Mouse (Mus musculus): Measurements from ENCODE around the gene Ms4a1. TPM values are rescaled to one million over a fixed set of nuclear protein-coding genes. Genes with fewer than 3 reads are reported as not detected.
"Not testable (repeated sequence)": the region's sequence is repeated elsewhere in the genome, so short reads cannot be mapped to it uniquely, and the experiment has no call there.

Gene Ms4a1
- under 1 TPM; 0.47 to 0.76 TPM for total RNA-seq (2021)

DNA sequence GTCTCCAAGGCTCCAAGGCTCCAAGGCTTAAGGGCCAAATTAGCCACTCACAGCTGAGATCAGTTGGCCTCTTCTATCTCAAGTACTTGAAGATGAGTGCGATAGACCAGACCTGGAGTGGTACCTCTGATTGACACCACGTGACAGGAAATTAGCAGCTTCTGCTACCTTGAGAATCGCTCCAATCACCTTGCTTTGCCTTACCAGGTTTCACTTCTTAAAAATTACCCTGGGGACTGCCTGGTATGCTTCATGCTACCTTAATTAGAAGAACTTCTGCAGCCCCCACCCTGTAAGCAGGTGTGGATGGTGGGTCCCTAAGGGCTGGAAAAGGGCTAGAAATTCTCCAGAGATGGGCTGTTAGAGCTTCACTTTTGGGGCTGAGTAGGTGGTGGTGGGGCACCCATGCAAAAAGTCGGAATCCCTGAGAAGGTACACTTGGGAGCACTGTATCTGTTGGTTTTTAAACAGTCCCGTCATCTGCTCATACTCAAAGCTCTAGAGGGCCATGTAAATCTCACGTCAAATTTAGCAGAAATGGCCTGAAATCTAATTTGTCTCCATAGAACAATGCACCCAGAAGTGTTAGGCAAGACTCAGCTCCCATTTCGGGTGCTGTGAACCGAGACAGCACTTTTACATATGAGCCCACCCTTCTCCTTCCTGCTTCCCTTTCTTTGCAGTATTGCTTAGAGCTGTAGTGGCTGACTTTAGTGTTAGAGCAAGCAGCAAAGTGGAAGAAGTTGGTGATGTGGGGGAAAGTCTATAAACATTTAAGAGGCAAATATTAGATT lies at the start of gene Ms4a1:
Ms4a1 (minus strand) TSS at position 190 of the 794 bp plus-strand sequence.
- DNase-seq = no peak
- intact Hi-C loops (cut with DNase I) = no loop called here

DNA sequence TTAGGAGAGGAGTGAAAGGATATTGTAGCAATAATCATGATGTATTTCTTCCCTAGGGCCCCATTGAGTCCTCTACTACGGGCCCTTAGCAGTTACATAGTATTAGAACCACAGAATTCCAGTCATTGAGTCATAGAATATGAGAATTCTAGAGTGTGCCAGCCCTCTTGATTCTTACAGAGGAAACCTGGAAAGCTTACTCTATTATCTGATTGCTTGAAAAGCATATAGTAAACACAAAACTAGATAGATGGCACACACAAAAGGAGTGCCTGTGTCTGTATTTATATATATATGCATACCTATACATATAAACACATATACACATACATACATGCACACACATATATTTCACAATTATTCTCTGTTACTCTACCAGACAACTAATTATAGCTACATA lies 48.3 kb upstream of the Ms4a1 start, which contains the start of gene Ms4a14:
Ms4a14 (minus strand) TSS at position 101 of the 400 bp plus-strand sequence.
- DNase-seq = no peak
- intact Hi-C loops (cut with DNase I) = no loop called here

DNA sequence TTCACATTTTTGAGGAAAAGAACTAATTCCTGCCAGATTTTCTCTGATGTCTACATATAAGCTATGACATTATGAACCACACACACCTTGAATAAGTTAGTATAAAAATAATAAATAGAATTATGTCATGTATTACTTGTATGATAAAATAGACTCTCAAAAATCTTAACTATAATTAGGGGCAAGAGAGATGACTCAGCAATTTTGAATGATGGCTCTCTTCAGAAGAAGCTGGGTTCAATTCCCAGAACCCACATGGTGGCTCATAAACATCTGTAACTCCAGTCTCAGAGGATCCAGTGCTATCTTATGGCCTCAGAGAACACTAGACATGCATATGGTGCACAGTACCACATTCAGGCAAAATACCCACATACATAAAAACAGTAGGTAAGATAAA lies 42.8 kb upstream of the Ms4a1 start:
- intact Hi-C loops (cut with DNase I) = no loop called here
- DNase-seq = no peak

DNA sequence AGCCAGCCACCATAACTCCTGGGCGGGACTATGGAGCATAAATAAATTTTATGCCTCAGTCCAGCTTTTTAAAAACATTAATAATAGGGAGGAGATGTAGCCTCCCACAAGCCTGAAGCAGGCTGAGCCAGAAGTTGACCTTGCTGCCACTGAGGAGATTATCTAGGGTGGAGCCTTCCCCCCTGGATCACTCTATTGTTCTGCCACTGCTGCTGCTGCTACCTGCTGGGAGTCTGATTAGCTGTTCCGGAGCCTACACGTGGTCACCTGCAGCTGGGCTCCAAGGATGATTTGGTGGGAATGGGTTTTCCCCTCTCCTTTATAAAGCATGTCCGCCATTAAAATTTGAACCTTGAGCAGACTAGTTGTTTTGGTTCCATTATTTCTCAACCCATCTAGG lies 33.5 kb upstream of the Ms4a1 start:
- not testable (repeated sequence) for DNase-seq

DNA sequence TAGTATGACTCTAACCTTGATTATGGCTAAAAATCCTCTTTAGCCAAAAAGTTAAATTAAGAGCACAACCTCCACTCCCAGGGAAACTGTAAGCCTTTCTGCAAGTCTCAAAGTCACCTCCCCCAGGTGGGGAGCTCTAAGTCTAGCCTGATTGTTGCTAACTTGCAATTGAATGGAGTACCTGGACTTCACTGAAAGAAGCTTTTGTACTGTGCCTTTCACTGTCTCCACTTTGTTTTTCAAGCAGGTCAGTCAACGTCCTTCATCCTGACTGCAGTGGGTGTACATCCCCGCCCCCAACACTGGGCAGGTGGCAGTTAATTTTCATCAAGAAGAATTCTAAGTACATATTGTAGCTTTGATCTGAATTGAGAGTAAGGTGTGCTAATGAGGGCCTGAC lies 32.9 kb upstream of the Ms4a1 start:
- intact Hi-C loops (cut with DNase I) = no loop called here
- DNase-seq = no peak

More for the DNA sequence above, 33.5 kb upstream of the Ms4a1 start:
- intact Hi-C loops (cut with DNase I) = not testable (repeated sequence)

DNA sequence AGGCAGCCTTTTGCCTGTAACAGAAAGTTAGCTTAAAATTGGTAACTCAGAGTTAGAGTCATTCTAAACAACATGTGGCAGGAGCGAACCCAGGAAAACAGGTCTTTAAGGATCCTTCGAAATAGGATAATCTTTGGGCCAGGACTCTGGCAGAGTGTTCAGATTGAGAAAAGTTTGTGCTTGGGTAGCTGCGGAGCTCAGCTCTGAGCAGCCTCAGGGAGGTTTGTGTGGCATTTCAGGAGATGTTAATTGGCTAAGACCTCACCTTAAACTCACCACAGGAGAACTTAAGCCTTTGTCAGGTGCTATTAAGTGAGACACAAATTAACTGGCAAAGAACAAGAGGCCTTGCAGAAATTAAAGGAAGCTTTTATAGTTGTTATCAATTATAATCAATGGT lies 27.6 kb upstream of the Ms4a1 start:
- DNase-seq; intact Hi-C loops (cut with DNase I): not testable (repeated sequence)

DNA sequence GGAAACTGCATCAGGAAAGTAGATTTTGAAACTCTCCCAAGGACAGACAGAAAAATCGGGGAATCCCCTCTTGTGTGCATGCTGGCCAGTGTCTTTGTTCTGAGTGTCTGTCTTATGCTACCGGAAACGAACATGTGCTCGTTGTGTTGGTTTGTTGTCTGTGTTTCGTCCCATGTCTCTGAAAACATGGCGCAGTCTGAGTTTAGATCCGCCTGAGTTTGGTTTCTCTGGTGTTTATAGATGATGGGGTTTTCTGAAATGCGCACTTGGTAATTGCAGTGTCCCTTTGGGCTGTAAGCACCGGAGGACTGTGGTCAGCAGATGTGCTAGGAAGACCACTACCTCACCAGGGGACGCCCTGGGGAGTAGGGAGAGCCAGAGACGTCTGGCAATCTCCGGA lies 26.9 kb upstream of the Ms4a1 start:
- DNase-seq = peak; percentile 9 to 26
- intact Hi-C loops (cut with DNase I) = no loop called here

DNA sequence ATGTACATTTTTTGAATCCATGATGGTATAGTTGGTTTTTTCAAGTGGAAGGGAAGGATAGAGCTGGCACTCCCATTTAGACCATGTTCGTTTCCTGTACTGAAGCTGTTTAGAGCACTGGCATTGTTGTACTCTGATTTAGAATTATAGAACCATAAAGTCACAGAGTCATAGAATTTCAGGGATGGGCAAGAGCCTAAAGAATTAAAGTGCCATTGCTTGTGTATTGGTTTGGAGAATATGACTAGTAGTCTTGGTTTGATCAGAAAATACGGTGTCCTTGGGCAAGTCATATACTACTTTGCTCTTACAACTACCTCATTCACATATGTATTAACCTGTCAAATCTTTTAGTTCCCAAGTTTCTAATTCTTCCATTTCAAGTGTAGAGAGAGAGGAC lies 17.7 kb upstream of the Ms4a1 start, which contains the start of gene Ms4a5:
Ms4a5 (minus strand) TSS at position 101 of the 400 bp plus-strand sequence.
- DNase-seq = no peak
- intact Hi-C loops (cut with DNase I) = no loop called here

DNA sequence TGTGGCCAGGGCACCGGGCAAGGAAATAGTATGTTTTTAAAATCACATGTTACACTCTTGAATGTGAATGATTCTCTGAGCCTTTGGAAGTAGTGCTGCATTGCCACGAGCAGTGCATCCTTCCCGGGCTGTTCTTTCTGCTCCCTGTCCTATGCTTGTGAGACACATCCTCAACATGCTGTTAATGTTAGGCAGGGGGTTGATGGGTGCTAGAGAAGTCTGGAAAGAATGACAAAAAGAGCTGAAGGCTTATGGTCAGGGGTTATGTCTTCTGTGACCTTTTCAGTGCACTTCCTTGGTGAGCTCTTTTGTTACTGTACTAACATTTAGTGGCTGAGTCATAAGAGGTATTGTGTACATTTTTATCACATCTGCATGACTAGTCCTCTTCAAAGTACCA lies 14.2 kb upstream of the Ms4a1 start:
- intact Hi-C loops (cut with DNase I) = no loop called here
- no peak for DNase-seq

DNA sequence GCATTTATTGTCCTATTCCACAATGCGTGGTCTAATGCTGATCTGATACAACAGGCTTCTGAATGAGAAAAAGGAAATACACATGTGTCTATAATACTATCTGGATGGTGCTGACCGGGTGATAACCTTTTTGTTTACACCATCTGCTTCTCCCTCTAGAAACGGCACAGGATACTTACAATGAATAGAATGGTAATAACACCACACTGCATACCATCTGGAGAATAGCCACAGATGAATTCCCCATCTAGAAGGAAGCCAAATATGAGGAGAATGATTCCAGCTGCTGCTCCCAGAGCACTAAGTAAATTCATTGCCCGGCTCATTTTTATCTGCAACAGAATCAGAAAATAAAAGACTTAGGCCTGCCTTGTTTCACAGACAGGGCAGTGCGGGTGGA lies 10.4 kb upstream of the Ms4a1 start:
- intact Hi-C loops (cut with DNase I) = no loop called here

DNA sequence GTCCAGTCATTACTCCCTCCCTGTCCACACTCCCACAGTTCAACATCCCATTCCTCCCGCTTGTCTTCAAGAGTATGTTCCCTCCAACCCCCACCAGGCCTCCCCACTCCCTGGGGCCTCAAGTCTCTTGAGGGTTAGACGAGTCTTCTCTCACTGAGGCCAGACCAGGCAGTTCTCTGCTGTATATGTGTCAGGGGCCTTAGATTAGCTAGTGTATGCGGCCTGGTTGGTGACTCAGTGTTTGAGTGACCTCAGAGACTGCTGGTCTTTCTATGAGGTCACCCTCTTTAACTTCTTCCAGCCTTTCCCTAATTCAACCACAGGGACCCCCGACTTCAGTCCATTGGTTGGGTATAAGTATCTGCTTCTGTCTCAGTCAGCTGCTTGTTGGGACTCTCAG lies 915 bp upstream of the Ms4a1 start:
- intact Hi-C loops (cut with DNase I) = no loop called here
- no peak for DNase-seq

More for the DNA sequence above, 10.4 kb upstream of the Ms4a1 start:
- DNase-seq = no peak

DNA sequence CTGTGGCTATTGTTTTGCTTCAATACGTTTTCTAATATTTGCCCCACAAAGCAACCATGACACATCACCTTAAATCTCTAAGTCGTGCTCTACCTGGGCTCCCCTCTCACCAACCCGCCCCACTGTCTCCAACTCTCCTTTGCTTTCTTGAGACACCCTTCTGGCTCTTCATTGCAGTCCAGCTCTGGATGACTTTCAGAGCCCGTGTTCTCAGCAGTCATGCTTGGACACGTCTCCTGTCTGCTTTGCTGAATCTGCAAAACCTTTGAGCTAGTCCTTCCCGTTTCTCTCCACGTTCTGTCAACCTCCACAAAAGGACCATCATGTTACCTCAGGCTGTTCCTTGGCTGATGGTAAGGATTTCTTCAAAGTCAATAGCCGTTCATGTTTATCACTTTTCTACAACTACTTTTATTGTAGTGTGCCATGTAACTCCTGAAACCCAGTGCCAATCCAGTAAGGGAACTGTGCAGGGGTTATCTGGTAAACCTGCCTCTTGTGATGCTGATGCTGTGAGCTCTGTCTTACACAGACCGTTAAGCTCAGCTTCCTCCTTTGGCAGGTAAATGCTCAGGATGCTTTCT lies 1.3 kb downstream of the Ms4a1 start:
- intact Hi-C loops (cut with DNase I) = no loop called here
- DNase-seq = no peak

DNA sequence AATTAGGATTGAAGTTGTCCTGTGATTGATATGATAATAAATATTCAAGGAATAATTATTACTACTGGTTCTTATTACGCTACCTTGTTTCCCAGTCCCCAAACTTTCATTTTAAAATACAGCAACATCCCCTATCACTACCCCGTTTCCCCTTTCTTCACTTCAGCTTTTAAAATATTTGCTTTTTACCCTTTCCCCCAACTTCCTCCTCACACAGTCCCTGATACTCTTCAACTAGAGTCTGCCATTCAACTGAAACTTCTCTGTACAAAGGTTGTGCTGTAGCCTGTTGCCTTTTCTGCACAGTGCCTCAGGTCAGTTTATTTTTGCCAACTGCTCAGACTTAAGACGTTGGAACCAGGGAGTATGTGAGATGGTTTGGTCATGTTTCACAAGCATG lies 2.5 kb downstream of the Ms4a1 start:
- intact Hi-C loops (cut with DNase I) = no loop called here
- no peak for DNase-seq

DNA sequence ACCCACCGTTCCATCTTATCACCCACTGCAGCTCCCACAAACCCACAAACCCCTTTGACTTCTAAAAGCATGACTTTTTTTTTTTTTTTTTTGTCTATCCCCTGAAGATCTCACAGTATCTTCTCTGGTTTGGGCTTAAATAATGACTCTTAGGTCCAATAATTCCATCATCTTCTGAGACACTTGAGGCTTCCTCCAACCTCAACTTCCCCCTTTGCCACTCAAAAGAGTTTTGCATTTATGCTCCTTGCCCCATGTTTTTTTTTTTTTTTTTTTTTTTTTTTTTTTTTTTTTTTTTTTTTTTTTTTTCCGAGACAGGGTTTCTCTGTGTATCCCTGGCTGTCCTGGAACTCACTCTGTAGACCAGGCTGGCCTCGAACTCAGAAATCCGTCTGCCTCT lies 3.1 kb downstream of the Ms4a1 start:
- DNase-seq; intact Hi-C loops (cut with DNase I): not testable (repeated sequence)

DNA sequence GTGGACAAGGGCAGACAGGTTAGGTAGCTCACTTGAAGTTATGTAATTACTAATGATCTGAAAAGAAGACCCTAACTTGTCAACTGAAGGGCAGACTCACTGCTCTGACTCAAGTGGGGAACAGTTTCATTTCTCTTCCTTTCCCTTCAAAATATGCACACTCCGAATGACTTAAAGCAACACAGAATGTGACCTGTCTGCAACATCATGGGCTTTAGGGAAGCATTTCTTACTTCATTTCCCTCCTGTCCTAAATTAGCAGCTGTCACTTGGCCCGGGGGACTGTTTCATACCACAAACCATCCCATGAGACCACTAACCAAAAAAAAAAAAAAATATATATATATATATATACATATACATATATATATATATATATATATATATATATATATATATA lies 4.5 kb downstream of the Ms4a1 start:
- intact Hi-C loops (cut with DNase I) = no loop called here
- no peak for DNase-seq

DNA sequence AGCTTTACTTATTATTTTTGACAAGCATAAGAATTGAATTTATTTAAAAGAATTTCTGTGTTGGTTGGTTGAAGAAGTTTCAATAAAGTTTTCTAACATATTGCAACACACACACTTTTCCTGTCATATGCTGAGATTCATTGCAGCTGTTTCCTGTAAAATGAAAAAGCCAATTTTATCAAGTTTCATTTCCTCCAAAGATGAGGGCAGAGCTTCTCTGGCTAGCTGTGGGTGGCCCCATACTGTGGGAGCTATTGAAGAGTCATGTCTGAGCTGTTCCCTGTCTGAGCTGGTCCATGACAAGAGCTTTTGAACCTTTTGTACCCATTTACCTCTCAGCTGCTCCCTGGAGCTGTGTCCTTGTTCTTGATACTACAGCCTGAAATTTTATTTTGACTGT lies 21.8 kb downstream of the Ms4a1 start:
- intact Hi-C loops (cut with DNase I) = no loop called here
- peak; percentile 4 to 13 for DNase-seq

DNA sequence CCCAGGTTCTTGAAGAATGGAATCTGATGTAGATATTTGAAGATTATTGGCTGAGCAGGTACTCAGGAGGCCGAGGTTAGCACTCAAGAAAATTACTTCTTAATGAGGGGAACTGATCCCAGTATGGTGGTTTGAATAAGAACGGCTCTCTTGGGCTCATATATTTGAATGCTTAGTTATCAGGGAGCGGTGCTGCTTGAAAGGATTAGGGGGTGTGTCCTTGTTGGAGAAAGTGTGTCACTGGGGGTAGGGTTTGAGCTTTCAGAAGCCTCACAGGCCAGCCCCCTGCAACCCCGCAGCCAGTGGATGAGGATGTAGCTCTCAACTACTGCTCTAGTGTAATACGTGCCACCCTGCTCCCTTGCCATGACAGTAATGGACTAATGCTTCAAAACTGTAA lies 23.5 kb downstream of the Ms4a1 start:
- intact Hi-C loops (cut with DNase I) = no loop called here
- DNase-seq = no peak

DNA sequence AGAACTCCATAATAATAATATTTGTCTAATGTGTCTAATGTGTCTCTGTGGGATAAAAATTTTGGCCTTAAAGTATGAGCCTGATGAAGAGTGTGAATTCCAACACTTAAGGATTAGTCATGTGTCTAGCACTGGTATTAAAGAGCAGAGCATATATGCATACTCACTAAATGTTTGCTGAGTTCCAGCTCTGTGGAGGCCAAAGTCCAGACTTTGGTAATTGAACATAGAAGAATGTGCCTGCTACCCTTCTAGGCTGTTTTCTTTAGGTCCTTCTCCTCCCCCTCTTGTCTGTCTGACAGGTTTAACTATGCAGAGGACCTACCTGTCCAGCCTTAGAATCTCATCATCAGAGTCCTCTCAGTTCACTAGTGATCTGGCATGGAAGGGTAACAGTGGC lies 30.2 kb downstream of the Ms4a1 start:
- DNase-seq = no peak
- intact Hi-C loops (cut with DNase I) = no loop called here

DNA sequence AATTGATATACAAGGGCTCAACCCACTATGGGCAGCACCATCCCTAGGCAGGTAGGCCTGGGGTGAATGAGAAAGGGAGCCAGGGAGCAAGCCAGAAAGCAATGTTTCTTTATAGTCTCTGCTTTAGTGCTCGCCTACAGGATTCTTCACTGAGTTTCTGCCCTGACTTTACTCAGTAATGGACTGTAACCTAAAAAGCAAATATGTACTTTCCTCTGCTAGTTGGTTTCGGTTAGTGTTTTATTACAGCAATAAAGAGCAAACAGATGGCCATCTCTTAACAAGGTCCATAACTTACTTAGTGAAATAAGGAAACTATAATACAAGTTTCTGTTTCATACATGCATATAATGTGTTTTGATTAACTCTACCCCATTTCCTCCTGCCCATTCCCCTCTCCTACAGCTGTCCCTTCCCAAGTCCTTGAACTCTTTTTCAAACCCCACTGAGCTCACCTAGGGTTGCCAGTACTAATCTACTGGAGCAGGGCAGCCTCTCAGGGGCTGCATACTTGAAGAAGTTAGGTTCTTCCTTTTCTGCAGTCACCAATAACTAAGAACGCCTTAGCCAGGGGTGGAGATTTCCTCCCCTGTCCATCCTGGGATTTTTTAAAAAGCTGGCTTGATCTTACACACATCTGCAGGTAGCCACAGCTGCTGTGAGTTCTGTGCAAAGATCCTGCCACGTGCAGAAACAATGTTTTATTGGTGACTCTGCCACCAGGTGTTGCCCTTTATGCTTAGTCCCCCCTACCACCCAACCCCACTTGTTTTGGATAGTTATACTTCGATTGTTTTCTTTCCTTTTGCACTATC lies 30.9 kb downstream of the Ms4a1 start:
- intact Hi-C loops (cut with DNase I) = no loop called here
- no peak for DNase-seq

DNA sequence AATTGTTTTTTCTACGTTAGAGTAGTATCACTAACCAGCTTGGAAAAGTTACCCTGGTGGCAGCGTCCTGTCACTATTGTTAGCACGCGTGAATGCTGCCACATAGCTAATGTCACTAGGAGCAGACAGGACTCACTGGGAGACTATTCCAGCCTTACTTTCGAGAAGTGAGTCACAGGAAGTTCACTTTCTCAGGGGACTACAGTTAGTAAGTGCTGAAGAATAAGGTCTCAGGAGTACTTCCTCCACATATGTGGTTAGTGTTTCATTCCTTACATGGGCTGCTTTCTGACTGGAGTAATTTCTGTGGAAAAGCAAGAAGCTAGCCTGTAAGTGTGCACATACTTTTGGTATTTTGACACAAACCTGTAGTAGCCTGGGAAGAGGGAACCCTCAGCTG lies 31.8 kb downstream of the Ms4a1 start:
- no peak for DNase-seq
- intact Hi-C loops (cut with DNase I) = no loop called here

DNA sequence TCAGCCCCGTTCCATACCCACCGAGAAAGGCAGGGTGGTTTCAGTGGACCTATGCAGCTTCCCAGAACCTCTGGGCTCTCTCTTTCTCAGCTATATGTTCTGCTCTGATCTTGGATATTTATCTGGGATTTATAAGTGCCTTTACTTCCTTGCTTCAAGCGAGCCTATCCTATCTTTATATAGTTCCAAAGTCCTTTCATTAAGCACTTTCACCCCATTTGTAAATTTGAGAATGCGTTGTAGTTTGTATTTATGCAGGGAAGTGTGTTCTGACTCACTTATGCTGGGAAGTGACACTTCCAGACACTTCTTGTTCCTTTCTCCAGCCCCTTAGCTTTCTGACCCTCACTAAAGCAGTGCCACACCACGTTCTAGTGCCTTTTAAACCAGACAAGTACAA lies 33.7 kb downstream of the Ms4a1 start, which contains the start of gene Ms4a12:
Ms4a12 (minus strand) TSS at position 101 of the 400 bp plus-strand sequence.
- no peak for DNase-seq
- intact Hi-C loops (cut with DNase I) = no loop called here

Data from heart, postnatal 36 days (tissue).